Mouse (Mus musculus) lung, postnatal 0 days (tissue): Measurements from ENCODE around the gene Eps8.

Experiments used
- CTCF ChIP-seq: IDR thresholded peaks from 2 replicates; pipeline ENCODE4 v1.5.1; 2016; ENCODE audit warnings: antibody characterized with exemption, mild to moderate bottlenecking
- EP300 ChIP-seq: IDR thresholded peaks from 2 replicates; pipeline ENCODE4 v1.6.1; 2016; ENCODE audit warnings: antibody characterized with exemption, mild to moderate bottlenecking, control low read depth

- TF ChIP-seq EP300: no peak
- TF ChIP-seq CTCF: no peak
Observed at GRCm38 (mm10) chr6:137699434-137699833, 44.8 kb upstream of the Eps8 start.
